Mouse (Mus musculus) lung, adult 2 months (tissue): ENCODE measurements around the gene Hhipl2. TPM values are rescaled to one million over a fixed set of nuclear protein-coding genes. Genes with fewer than 3 reads are reported as not detected.

ENCODE experiments used
- DNase-seq: peaks from one replicate; pipeline ENCODE4 v3.0.0; 2022
- H3K4me1 ChIP-seq: fragments of 200-500 bp; 2 replicates; pipeline ENCODE4 v1.6.1; 2011; ENCODE audit warnings: low read length; ENCODE audit not compliant: control insufficient read depth, insufficient read depth
- H3K4me3 ChIP-seq: fragments of 200-500 bp; replicated peaks from 2 replicates; pipeline ENCODE3; 2011; ENCODE audit warnings: low read depth, mild to moderate bottlenecking, control low read depth, low read length; ENCODE audit errors: extremely low read depth
- CTCF ChIP-seq: fragments of 200-500 bp; IDR thresholded peaks from 2 replicates; pipeline ENCODE4 v1.5.1; 2011; ENCODE audit warnings: mild to moderate bottlenecking, low read length, control low read depth; ENCODE audit not compliant: insufficient read depth
- POLR2A ChIP-seq: fragments of 200-500 bp; IDR thresholded peaks from 2 replicates; pipeline ENCODE4 v1.6.1; 2011; ENCODE audit warnings: low read depth, mild to moderate bottlenecking, control low read depth, low read length, borderline replicate concordance; ENCODE audit errors: extremely low read depth
- WGBS: fragments of 180-500 bp; shearing (Covaris S2); methylation state at CpG from one replicate; pipeline ENCODE4 v1.1.7; 2018; 5-methylcytosine and 5-hydroxymethylcytosine counted together
- polyA plus RNA-seq: library from polyadenylated mRNA; depleted of rRNA; stranded (reverse); fragments of >200 nt; gene quantifications from 2 replicates; pipeline ENCODE4 v1.2.3, GENCODE M21; 2012; rRNA removed

Hhipl2 gene
- polyA plus RNA-seq, 1 experiment, result 0.08 TPM

GRCm38 (mm10) chr1:183453066-183453465, 35.1 kb downstream of the Hhipl2 start:
- DNase-seq, result no peak
- no peaks in the 10 kb centered on the region for H3K4me1 ChIP-seq
- H3K4me3 ChIP-seq, result no peak overlapping the region
- WGBS, result 27% methylated on average over 3 of the region's 3 CpGs
- no peak for TF ChIP-seq CTCF
- TF ChIP-seq POLR2A, result no peak

Other genes with a start within 250 kb of the Hhipl2 start
- gene Disp1, start 196.7 kb upstream of the Hhipl2 start, polyA plus RNA-seq, result 9.2 and 9.7 TPM in 2 replicates
- 14.7 and 24.7 TPM in 2 replicates for gene Aida, start 121.6 kb upstream of the Hhipl2 start, polyA plus RNA-seq
- gene Brox, start 120.9 kb upstream of the Hhipl2 start, polyA plus RNA-seq, result 14.9 and 19.3 TPM in 2 replicates
- gene Mia3, start 48.7 kb upstream of the Hhipl2 start, polyA plus RNA-seq, result 45.6 and 57.0 TPM in 2 replicates
- gene Taf1a, start 29.2 kb upstream of the Hhipl2 start, polyA plus RNA-seq, result 5.6 and 10.3 TPM in 2 replicates